Mouse (Mus musculus) CD8-positive naive resting alpha-beta T cell, adult 2 months (primary cell): ENCODE results near the gene Rrp36.
A peak's percentile ranks its signal among the peaks of the same experiment; 100 is the strongest.

Experiments used
- DNase-seq, 2 experiments: peaks; one replicate each; pipeline ENCODE4 v3.0.0; 2022; ENCODE audit warnings: low read depth in 2 of 2, low spot score in 2 of 2

The Rrp36 gene

DNA sequence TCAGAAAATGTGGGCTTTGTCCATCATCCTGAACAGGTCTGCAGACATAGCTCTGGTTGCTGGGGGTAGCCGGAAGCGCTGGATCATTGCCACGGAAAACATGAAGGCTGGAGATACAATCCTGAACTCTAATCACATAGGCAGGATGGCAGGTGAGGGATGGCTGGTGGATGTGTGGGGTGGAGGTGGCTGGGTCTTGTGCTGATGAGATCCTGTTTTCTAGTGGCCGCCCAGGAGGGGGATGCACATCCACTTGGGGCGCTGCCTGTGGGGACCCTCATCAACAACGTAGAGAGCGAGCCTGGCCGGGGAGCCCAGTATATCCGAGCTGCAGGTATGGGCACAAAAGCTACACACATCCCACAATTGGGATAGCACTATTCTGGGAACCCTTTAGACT lies 25.7 kb downstream of the Rrp36 start:
- no peak for DNase-seq

DNA sequence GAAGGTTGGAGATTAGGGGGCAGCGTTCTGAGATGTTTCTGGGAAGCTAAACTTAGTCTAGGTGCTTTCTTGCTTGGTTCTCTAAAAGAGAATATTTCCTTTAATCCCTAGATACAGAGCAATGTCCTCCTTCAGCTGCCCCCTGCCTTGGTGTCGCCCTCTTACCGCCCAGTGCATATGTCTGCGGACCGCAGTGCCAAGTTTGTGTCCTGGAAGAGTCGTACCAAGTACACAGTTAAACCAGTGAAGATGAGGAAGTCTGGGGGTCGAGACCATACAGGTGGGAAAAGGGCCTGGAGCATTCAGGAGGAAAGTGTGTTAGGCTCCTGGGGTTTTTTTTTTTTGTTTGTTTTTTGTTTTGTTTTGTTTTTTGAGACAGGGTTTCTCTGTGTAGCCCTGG lies 26.9 kb downstream of the Rrp36 start:
- no peak for DNase-seq

DNA sequence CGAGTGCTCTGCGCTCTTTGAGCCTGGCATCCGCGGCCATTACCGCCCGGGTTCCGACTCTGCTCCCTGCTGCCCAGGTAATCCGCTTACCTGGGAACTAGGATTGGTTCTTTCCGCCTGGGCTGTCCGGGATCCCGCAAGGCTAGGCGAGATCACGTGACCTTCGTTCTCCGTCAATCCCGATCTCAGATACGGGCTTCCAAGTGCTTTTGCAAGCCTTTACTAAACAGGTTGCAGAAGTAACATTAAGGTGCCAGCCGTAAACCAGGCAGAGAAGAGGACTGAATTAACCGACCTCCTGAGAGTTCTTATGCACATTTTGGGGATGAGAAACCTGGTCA lies 27.9 kb downstream of the Rrp36 start:
- no peak for DNase-seq

DNA sequence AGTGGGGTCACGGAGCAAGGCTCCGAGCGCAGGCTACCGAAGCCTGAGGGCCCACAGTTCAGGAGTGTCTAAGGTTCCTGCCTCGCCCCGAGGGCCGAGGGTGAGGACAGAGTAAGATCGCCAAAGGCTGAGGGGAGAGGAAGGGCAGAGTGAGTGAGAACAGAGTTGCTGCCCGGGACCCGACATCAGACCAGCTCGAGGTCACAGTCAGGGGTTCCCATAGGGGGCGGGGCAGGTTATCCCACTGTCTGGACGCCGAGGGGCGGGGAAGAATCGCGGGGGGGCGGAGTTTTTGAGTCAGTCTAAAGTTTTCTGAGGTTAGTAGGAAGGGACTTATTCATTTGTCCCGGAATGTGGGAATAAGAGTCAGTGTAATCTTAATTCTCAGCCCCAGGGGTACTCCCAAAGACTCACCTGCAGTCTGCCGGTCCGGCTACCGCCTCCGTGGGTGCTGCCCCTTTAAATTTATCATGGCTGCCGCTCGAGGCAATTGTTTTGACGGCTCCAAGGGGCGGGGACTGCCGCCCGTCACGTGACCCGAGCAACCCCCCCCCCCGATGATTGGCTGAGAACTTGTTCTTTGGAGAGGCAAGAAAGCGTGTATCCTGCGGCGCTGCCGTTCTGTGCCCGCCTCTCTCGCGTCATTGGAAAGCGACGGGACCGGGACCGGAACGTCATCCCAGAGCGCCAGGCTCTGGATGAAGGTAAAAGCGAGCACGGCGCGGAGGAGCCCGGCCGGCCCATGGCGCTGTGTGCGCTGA lies 28.4 kb downstream of the Rrp36 start, which contains the start of the genes Klc4 and Mrpl2:
Gene Klc4 (minus strand): TSS at position 462 of the 761 bp plus-strand sequence.
Gene Mrpl2 (plus strand): TSS at position 669 of the 761 bp plus-strand sequence.
- peak; percentile 97 to 99 for DNase-seq

DNA sequence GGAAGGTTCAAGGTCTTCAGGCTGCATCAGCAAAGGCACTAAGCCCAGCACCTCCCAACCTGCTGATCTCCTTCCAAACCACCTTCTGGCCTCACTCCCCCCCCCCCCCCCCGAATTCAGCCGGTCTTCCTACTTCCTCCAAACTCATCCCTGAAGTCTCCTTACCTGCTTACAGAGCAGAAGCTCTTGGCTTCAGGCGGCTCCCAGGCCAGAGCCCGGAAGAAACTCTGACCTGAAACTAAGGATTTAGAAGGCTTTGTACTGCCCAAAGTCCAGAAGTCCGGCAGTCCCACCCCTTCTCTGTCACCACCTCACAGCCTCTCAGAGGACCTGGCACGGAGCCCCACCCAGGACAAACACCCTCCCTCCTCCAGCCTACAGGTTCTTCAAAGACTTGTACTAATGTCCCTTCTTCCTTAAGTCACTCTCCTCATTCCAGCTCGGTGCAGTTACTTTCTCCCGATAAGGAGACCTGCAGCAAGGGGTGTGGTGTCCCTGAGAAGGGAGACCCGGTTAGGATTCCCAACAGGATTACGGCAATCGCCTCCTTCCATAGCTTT lies 29.2 kb downstream of the Rrp36 start:
- no peak for DNase-seq

DNA sequence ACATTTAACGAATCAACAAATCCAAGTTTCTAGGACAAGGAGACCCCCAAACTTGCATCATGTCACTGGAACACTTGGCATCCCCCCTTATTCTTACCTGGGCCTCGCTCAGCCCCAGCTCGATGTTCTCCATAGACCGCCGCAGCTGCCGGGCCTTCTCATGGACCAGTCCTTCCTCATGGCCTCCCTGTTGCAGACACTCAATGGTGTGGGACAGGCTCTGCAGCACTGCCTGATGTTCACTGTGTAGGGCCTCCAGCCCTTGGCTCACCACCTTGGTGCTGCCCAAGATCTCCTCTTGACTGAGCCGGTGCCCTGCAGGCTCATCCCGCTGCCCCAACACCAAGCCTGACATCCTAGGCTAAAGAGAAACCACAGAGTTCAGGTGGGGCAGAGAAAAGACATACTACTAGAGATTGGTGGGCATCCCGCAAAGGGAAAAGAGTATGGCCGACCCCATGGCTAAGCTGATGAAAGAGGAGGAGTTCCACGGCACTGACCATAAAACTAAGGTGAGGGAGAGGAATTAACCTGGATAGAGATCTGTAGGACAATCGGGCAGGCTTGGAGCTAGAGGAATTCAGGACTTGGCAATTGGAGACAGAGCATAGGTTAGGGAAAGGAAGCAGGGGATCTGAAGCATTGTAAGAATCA lies 29.9 kb downstream of the Rrp36 start:
- DNase-seq = no peak

DNA sequence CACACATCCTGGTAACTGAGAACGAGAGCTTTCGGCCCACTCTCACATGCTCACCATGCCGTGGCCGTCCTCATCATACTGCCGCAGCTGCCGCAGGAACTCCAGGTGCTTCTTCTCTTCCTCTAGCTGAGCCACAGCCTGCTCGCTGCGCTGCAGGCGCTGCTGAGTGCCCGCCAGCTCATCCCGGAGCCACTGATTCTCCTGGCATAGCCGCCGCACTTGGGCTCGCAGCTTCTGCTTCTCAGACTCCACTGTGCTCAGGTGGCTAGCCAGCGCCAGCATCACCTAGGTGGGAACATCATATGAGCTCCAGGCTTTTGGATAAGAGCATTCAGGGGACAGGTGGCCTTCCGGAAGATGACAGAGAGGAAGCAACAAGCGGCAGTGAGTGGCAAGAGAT lies 32.1 kb downstream of the Rrp36 start:
- DNase-seq = no peak

DNA sequence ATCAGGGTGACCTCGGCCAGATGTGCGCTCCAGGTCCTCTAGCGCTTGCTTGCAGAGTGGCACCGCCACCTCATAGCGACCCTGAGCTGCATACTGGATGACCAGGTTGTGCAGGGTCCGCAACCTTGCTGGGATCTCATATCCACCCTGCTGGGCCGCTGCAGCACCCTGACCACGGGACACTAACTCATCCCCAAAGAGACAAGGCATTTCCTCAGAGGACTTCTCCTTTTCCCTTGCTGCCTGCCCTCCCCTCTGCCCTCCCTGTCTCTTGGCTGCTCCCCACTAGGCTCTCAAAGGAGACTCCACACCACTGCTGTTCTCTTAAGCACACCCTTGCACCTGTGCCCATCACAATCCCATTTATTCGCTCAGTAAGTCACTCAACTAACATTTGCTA lies 34.2 kb downstream of the Rrp36 start:
- DNase-seq = no peak

DNA sequence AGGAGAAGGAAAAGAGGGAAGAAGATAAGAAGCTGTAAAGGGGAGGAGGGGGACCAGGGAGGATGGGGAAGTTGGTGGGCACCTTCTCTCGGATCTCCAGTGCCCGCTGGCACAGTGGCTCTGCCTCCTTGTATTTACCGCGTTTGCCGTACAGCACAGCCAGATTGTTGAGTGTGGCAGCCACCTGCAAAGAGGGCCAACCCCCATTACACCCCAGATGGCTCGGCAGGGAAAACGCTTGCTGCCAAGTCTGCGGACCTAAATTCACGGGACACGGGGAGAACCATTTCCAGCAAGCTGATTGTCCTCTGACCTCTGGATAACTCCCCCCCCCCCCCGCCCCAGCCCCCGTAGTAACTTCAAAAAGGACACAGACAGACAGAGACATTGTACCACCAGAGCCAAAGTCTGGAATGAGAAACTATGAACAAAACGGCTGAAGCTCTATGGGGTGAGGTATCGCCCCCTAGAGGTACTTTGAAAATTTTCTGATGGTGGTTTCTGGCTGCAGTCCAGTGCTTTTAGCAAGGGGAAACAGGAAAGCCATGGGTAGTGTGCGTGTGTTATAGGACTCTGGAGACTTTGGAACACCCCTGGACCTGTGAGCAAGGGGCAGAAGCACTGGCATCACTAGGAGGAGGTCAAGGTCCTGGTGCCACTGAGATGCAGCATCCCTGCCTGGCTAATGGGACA lies 37.2 kb downstream of the Rrp36 start:
- peak; percentile 37 to 45 for DNase-seq

DNA sequence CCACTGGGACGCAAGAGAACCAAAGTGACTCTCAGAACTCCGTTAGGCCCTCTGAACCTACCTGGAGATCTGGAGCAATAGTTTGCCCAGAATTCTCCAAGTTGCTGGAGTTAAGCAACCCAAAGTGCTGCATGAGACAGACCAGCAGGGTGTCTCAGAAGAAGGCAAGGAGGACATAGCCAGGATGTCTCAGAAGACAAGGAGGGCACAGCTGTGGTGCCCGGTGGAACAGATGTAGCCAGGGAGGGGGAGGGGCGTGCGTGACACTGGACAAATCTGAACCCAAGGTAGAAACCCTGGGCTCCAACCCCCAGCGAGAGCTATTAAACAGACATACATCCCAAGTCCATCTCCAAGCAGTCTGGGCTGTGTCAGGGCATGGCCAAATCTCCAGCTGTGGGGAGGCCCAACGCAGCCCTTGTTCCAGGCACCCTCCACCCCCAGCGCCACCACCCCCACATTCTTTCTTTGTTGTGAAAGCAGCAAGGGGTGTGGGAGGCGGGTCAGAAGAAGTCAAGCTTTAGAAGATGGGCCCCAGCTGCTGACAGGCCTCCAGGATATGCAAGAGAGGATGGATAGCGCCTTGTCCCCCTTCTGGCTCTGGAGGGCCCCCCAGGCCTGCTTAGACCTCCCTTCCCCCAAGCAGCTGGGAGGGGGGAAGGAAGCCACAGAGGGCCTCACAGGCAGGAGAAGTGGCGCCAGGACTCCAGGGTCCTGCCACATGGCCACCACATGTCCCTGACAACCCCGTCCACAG lies 44.3 kb downstream of the Rrp36 start:
- no peak for DNase-seq

DNA sequence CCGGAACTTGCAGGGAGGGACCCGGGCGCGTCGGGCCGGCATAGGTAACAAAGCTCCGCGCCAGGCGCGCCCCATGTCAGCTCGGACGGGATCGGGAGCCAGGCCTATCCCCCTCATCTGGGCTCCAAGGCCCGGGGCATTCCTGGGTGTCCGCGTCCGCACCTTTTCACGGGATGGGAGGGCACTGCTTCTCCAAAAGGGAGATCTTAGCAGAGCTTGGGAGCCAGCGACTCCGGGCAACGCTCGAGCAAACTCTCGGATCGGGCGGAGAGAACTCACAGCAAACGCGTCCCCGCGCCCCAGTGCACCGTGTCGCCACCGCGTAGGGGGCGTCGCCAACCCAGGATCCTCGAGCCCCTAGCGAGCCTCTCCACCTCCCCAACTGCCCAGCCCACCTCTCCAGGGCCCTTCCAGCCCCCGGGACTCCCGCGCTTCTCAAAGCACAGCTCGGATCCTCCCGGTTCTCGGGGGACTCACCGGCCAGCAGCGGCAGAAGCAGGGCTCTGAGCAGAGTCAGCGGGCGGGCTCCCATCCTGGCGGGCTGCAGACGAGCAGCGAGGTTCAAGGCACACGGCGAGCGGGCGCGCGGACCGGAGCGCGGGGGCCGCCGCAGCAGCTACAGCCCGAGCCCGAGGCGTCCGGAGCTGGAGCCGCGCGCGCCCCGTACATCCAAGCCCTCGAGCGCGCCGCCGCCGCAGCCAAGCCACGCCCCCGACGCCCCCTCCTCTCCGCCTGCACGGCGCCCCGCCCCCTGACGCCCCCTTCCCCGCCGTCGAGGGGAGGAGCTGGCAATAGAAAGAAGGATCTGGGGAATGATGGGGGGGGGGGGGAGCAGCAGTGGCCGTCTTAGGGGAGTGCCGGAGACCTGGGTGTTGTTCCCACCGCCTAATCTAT lies 45.1 kb downstream of the Rrp36 start, which contains the start of gene Ptk7:
Gene Ptk7 (minus strand): TSS at position 714 of the 894 bp plus-strand sequence.
- no peak for DNase-seq

DNA sequence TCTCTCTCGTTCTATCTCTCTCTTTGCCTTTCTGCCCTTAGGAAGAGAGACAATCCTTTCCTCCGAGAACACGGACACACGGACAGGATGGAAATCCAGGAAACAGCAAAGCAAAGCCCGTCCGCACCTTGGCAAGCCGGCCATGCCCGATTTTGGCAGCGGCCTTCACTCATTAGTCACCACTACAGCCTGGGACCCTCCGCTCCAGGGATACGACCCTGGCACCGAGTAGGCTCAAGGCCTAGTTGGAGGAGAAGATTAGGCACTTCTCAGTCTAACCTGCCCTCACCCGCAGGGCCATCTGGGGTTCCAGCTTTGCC lies 45.7 kb downstream of the Rrp36 start:
- no peak for DNase-seq

DNA sequence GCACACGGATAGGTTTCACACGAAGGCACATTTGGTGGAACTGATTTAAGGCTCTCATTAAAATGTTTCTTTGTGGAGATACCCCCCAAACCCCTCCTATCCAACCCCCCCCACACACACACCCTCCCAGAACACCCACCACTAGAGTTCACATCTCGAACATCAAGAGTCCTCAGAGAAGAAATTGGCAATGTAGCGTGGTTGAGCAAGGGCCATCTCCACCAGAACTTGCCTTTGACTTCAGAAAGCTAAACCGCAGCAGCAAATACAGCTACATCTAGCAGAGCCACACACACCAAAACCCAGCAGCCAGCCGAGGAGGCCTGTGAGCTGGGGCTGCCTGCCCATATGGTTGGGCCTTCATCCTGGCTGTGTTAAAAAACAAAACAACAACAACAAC lies 46.7 kb downstream of the Rrp36 start:
- DNase-seq = no peak

DNA sequence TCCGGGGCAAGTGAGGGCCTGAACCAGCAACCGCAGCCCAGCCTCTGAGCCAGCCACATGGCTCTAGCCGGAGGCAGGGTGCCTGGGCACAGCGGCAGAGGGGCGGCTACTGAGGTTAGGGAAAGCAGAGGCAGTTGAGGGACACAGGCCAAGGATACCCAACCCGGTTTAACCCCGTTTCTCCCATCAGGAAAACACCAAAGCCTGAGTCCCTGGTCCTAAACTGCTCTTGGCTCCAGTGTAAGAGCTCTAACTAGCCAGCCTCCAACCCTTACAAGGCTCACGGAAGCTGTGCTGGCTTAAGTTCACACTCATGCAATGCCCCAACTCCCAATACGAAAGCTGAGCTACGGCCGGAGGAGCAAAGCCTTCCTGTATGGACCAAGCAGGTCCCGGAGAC lies 49.6 kb downstream of the Rrp36 start:
- no peak for DNase-seq

DNA sequence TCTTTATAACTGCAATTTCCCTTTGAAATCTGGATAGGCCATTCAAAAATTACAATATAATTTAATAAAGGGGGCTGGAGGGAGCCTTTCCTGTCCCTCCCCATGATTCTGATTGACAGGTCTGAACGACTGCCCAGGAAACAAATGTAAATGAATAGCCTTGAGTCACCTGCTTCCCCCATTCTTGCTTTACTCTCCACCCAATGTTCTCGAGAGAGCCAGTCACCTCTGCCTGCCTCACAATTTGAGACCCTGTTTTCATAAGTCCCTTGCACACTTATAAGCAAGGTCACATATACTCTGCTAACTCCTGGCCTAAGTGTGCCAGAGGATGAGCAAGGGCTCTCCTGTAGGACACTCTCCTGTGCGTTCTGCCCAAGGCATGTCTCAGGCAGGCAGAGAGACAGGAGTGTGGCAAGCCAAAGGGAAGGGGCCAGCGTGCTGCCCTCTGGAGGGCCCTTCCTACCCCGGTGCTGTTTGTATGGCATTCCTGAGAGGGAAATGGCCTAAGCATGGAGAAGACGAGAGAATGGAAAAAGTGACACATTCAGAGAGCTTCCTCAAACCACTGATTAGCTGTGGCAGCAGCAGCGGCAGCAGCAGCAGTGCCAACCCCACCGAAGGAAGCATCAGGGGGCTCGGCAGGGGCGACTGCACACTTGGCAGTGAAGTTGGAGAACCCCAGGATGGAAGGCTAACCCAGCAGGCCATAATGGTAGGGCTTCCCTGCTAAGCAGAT lies 50.2 kb downstream of the Rrp36 start:
- DNase-seq = no peak

DNA sequence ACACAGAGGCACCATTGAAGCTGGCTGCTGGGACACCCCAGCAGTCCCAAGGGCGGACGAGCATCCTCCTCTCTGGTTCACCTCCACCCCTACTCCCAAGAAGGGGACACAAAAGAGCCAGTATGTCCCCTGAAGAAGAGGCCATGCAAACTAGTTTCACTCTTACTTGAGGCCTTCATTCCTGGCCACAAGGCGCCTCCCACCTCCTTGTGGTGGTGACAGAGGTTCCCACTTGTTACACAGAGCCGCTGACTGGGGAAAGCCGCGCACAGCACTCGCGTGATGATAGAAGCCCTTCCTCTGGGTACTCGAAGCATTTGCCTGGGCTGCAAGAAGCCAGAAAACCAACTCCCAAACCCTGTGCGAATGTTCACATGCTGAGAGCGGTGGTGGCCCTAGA lies 51.9 kb downstream of the Rrp36 start:
- no peak for DNase-seq

DNA sequence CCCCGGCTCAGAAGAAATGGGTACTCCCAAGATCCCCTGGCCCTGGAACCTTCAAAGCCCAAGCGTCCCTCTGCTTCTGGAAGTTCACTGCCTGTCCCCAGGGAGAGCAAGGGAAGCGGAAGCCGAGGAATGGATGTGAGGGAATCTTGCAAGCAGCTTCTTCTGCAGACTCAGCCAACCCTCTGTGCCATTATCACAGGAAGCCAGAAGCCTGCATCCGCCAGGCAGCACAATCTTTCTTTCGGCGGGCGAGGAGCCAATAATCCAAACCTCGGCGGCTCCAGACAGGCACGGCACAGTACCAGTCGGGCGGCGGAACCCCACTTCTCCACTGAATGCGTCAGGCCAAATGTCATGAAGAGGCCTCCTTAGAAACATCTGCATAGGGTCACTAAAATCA lies 52.8 kb downstream of the Rrp36 start:
- DNase-seq = no peak

DNA sequence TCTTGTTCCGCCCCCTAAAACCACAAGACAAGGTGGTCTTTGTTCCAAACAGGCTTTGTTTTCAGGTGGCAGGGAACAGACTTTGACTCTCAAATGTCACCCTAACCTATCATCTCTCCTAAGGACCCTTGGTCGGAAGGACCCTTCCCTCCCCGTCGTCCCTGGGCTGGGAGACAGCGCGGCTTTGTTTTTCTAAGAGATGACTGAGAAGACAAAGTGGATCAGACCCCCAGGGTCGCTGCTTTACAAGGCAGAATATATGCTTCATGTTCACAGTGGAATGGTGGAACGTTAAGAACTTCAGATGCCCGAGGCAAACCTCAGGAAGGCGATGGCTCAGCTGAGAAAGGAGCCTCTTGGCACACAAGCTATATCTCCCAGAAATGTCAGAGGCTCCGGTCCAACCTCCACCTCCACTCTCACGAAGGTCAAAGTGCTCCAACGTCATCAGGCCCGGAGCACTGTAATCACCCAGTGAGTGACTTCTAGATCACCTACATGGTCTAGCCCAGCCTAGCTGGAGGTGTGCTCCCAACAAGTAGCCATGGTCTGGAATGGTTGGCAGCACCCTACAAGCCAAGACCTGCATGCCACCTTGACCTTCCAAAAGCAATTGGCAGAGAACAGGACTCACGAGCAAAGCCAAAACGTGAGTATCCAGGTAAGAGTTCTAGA lies 54.3 kb downstream of the Rrp36 start:
- no peak for DNase-seq
